Mouse (Mus musculus): ENCODE measurements around the gene Arid1a. TPM values are rescaled to one million over a fixed set of nuclear protein-coding genes. Genes with fewer than 3 reads are reported as not detected.
A peak's percentile ranks its signal among the peaks of the same experiment; 100 is the strongest.

Gene Arid1a
- polyA plus RNA-seq, 1 experiment = 43.7 TPM

- Histone ChIP-seq H3K27me3 (replicated peaks; ENCODE audit: control insufficient read depth, insufficient read depth, low read length) (no peaks in the 10 kb centered on the region), H3K4me1 (ENCODE audit: control insufficient read depth, insufficient read depth, low read length) (peaks cover 20% of the 10 kb centered on the region; the same call in 1 of the 2 replicates), H3K4me3 (ENCODE audit: insufficient read depth, low read depth, low read length) (no peak overlapping the region), H3K36me3 (ENCODE audit: control insufficient read depth, insufficient read depth, low read length) (no peaks in the 10 kb centered on the region), H3K27ac (ENCODE audit: insufficient read depth, low read depth, low read length) (no peak overlapping the region)
- TF ChIP-seq POLR2A (IDR thresholded peaks at IDR 0.05; ENCODE audit: low read depth, low read length) = no peak
- TF ChIP-seq CTCF (conservative IDR thresholded peaks at IDR 0.05; ENCODE audit: insufficient read depth, insufficient read length, low read depth, low read length) = peak; percentile 49
- WGBS = 40% methylated on average over 6 of the region's 6 CpGs
- DNase-seq = peak; percentile 58
Measured at GRCm38 (mm10) chr4:133669652-133670210, 86.8 kb downstream of the Arid1a start.

DNA sequence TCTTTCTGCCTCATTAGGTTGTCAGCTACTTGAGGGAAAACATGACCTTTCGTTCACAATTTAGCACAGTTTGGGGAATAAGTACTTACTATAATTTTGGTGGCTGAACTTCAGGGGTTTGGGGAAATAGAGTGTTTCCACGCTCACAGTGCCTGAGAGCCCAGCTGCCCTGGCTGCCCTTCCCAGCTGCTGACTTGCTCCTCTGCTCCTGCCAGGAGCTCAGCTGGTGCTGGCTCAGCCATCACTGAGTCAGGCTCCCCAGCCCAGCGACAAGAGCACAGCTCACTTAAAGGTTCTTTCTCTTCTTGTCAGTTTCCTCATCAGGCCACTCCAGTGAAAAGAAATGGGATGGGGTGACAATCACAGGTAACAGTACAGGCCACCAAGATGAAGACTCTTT, 88.0 kb downstream of the Arid1a start:
- 64% methylated on average over 3 of the region's 3 CpGs for WGBS
- no peak for DNase-seq
- no peaks in the 10 kb centered on the region for H3K36me3 ChIP-seq (ENCODE audit: control insufficient read depth, insufficient read depth, low read length)
- no peak overlapping the region for H3K27ac ChIP-seq (ENCODE audit: insufficient read depth, low read depth, low read length)
- peaks cover 9% of the 10 kb centered on the region; the same call in 1 of the 2 replicates for H3K4me1 ChIP-seq (ENCODE audit: control insufficient read depth, insufficient read depth, low read length)
- no peaks in the 10 kb centered on the region for H3K27me3 ChIP-seq (replicated peaks; ENCODE audit: control insufficient read depth, insufficient read depth, low read length)
- TF ChIP-seq CTCF (conservative IDR thresholded peaks at IDR 0.05; ENCODE audit: insufficient read depth, insufficient read length, low read depth, low read length) = no peak
- TF ChIP-seq POLR2A (IDR thresholded peaks at IDR 0.05; ENCODE audit: low read depth, low read length) = no peak
- H3K4me3 ChIP-seq (ENCODE audit: insufficient read depth, low read depth, low read length) = no peak overlapping the region

GRCm38 (mm10) chr4:133666199-133666598, 90.4 kb downstream of the Arid1a start:
- 78% methylated on average over 6 of the region's 6 CpGs for WGBS
- Histone ChIP-seq H3K27ac (ENCODE audit: insufficient read depth, low read depth, low read length) (no peak overlapping the region), H3K36me3 (ENCODE audit: control insufficient read depth, insufficient read depth, low read length) (no peaks in the 10 kb centered on the region), H3K4me3 (ENCODE audit: insufficient read depth, low read depth, low read length) (no peak overlapping the region), H3K27me3 (replicated peaks; ENCODE audit: control insufficient read depth, insufficient read depth, low read length) (no peaks in the 10 kb centered on the region), H3K4me1 (ENCODE audit: control insufficient read depth, insufficient read depth, low read length) (peaks cover 4% of the 10 kb centered on the region; the same call in 1 of the 2 replicates)
- TF ChIP-seq CTCF (conservative IDR thresholded peaks at IDR 0.05; ENCODE audit: insufficient read depth, insufficient read length, low read depth, low read length) (no peak), POLR2A (IDR thresholded peaks at IDR 0.05; ENCODE audit: low read depth, low read length) (no peak)
- DNase-seq = no peak

GRCm38 (mm10) chr4:133665118-133665517, 91.5 kb downstream of the Arid1a start:
- peaks cover 11% of the 10 kb centered on the region for H3K4me1 ChIP-seq (ENCODE audit: control insufficient read depth, insufficient read depth, low read length)
- no peak for DNase-seq
- no peak overlapping the region for H3K4me3 ChIP-seq (ENCODE audit: insufficient read depth, low read depth, low read length)
- TF ChIP-seq CTCF (conservative IDR thresholded peaks at IDR 0.05; ENCODE audit: insufficient read depth, insufficient read length, low read depth, low read length) (no peak), POLR2A (IDR thresholded peaks at IDR 0.05; ENCODE audit: low read depth, low read length) (no peak)
- no peaks in the 10 kb centered on the region for H3K36me3 ChIP-seq (ENCODE audit: control insufficient read depth, insufficient read depth, low read length)
- 82% methylated on average over 11 of the region's 11 CpGs for WGBS
- no peaks in the 10 kb centered on the region for H3K27me3 ChIP-seq (replicated peaks; ENCODE audit: control insufficient read depth, insufficient read depth, low read length)
- H3K27ac ChIP-seq (ENCODE audit: insufficient read depth, low read depth, low read length) = no peak overlapping the region

GRCm38 (mm10) chr4:133662945-133663344, 93.6 kb downstream of the Arid1a start:
- TF ChIP-seq CTCF (conservative IDR thresholded peaks at IDR 0.05; ENCODE audit: insufficient read depth, insufficient read length, low read depth, low read length) (no peak), POLR2A (IDR thresholded peaks at IDR 0.05; ENCODE audit: low read depth, low read length) (no peak)
- DNase-seq = no peak
- Histone ChIP-seq H3K27me3 (replicated peaks; ENCODE audit: control insufficient read depth, insufficient read depth, low read length) (no peaks in the 10 kb centered on the region), H3K36me3 (ENCODE audit: control insufficient read depth, insufficient read depth, low read length) (no peaks in the 10 kb centered on the region), H3K4me3 (ENCODE audit: insufficient read depth, low read depth, low read length) (no peak overlapping the region), H3K4me1 (ENCODE audit: control insufficient read depth, insufficient read depth, low read length) (peaks cover 15% of the 10 kb centered on the region), H3K27ac (ENCODE audit: insufficient read depth, low read depth, low read length) (no peak overlapping the region)
- WGBS = 82% methylated on average over 8 of the region's 8 CpGs

DNA sequence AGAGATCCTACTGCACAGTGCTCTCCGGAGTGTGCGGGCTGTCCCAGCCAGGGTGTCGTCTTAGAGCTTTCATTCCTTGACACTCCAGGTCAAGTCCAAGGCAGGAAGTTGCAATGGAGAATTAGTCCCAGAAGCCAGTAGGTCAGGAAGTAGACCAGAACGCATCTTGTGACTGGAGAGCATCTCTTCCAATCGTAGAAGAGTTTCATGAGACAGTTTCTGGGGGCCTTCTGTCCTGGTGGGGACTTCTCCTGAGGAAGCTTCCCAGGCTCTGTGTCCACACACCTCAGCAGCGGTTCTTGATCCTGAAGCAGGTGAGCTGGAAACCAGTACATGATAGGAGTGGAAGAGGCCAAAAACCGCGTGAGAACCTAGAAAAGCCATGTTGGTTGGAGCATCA, 94.1 kb downstream of the Arid1a start:
- H3K4me1 ChIP-seq (ENCODE audit: control insufficient read depth, insufficient read depth, low read length) = peaks cover 15% of the 10 kb centered on the region
- H3K36me3 ChIP-seq (ENCODE audit: control insufficient read depth, insufficient read depth, low read length) = no peaks in the 10 kb centered on the region
- no peak overlapping the region for H3K27ac ChIP-seq (ENCODE audit: insufficient read depth, low read depth, low read length)
- no peak overlapping the region for H3K4me3 ChIP-seq (ENCODE audit: insufficient read depth, low read depth, low read length)
- no peak for DNase-seq
- TF ChIP-seq POLR2A (IDR thresholded peaks at IDR 0.05; ENCODE audit: low read depth, low read length) = no peak
- no peak for TF ChIP-seq CTCF (conservative IDR thresholded peaks at IDR 0.05; ENCODE audit: insufficient read depth, insufficient read length, low read depth, low read length)
- H3K27me3 ChIP-seq (replicated peaks; ENCODE audit: control insufficient read depth, insufficient read depth, low read length) = no peaks in the 10 kb centered on the region
- WGBS = 77% methylated on average over 8 of the region's 8 CpGs

DNA sequence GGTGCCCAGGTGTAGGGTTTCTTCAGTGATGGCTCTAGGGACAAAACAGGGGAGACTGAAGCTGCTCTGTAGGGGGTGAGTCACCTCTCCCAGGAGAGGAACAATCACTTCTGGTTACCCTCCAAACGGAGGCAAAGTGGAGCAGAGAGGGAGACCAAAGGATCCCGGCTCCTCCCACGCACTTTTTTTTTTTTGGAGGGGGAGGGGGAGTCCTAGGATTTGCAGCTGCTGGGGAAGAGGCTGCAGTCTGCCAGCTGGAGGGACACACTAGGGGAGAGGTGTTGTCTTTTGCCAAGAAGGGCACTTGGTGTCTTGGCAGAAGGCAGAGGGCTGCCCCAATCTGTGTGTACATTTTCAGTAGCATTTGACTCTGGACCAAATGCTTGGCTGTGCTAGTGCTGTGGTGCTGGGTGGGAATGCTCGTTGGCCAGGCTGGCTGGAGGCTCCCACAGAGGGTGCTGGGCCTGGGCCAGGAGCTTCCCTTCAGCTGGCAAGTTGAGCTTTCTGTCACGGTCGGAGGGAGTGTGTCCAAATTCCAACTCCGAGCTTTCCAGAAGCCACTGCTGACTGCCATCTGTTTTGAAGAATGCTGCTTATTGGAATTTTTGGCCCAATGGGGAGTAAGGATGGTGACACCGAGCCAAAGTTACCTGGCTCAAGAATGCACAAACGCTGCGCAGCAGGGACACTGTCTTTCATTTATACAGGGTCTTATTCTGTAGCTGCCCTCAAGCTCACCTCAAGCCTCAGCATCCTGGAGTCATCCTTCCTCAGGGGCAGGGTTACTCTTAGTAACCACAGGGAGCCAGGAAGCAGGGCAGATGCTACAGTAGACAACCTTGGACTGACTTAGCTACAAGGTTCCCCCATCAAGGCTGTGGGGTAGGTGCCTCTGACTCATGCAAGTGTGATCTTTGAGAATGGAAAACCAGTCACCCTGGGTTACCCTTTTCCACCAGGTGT, 96.1 kb downstream of the Arid1a start:
- Histone ChIP-seq H3K4me3 (ENCODE audit: insufficient read depth, low read depth, low read length) (peak overlapping the region; percentile 49), H3K4me1 (ENCODE audit: control insufficient read depth, insufficient read depth, low read length) (peaks cover 18% of the 10 kb centered on the region), H3K27ac (ENCODE audit: insufficient read depth, low read depth, low read length) (peak overlapping the region; percentile 98), H3K36me3 (ENCODE audit: control insufficient read depth, insufficient read depth, low read length) (no peaks in the 10 kb centered on the region), H3K27me3 (replicated peaks; ENCODE audit: control insufficient read depth, insufficient read depth, low read length) (no peaks in the 10 kb centered on the region)
- no peak for TF ChIP-seq CTCF (conservative IDR thresholded peaks at IDR 0.05; ENCODE audit: insufficient read depth, insufficient read length, low read depth, low read length)
- no peak for TF ChIP-seq POLR2A (IDR thresholded peaks at IDR 0.05; ENCODE audit: low read depth, low read length)
- DNase-seq = peak; percentile 98
- 2% methylated on average over 10 of the region's 10 CpGs for WGBS
